Mouse (Mus musculus) forebrain, embryonic 14.5 days (tissue): Measurements from ENCODE around the gene Nap1l2. TPM values are rescaled to one million over a fixed set of nuclear protein-coding genes. Genes with fewer than 3 reads are reported as not detected.

Experiments
- ATAC-seq: fragments of 200-750 bp; cut with Nextera tagmentation; 2 replicates; pipeline ENCODE4 v1.8.0; 2017; ENCODE audit warnings: mild to moderate bottlenecking, moderate library complexity
- DNase-seq: peaks from one replicate; pipeline ENCODE4 v3.0.0-alpha.2; 2015; ENCODE audit warnings: low spot score
- H3K27ac ChIP-seq: fragments of 300-500 bp; sonication (generic); 2 replicates; pipeline ENCODE4 v1.5.1; 2014; ENCODE audit warnings: low read depth, mild to moderate bottlenecking, control low read depth, low read length, moderate library complexity
- H3K27me3 ChIP-seq: fragments of 300-500 bp; sonication (generic); replicated peaks from 2 replicates; pipeline ENCODE4 v1.6.1; 2014; ENCODE audit warnings: low read length, control low read depth, mixed read lengths; ENCODE audit not compliant: control insufficient read depth, insufficient read depth
- H3K36me3 ChIP-seq: fragments of 300-500 bp; sonication (generic); 2 replicates; pipeline ENCODE4 v1.6.1; 2014; ENCODE audit warnings: low read length, control low read depth; ENCODE audit not compliant: control insufficient read depth, insufficient read depth
- H3K4me1 ChIP-seq: fragments of 300-500 bp; sonication (generic); 2 replicates; pipeline ENCODE4 v1.6.1; 2014; ENCODE audit warnings: antibody characterized with exemption, low read length, control low read depth; ENCODE audit not compliant: control insufficient read depth, insufficient read depth
- H3K4me2 ChIP-seq: fragments of 300-500 bp; sonication (generic); 2 replicates; pipeline ENCODE4 v1.6.1; 2014; ENCODE audit warnings: mild to moderate bottlenecking, control low read depth, low read length
- H3K4me3 ChIP-seq: fragments of 300-500 bp; sonication (generic); 2 replicates; pipeline ENCODE4 v1.5.1; 2014; ENCODE audit warnings: low read depth, low read length, control low read depth
- H3K9ac ChIP-seq: fragments of 300-500 bp; sonication (generic); 2 replicates; pipeline ENCODE4 v1.6.1; 2014; ENCODE audit warnings: mild to moderate bottlenecking, low read length, control low read depth, moderate library complexity
- H3K9me3 ChIP-seq: fragments of 300-500 bp; sonication (generic); replicated peaks from 2 replicates; pipeline ENCODE4 v1.6.1; 2016; ENCODE audit warnings: low read length, control low read depth, mixed read lengths; ENCODE audit not compliant: control insufficient read depth
- WGBS: fragments of 180-500 bp; shearing (Covaris S2); extraction: QIAGEN DNeasy Blood & Tissue Kit; methylation state at CpG from one replicate; pipeline ENCODE4 v1.1.7; 2014; 5-methylcytosine and 5-hydroxymethylcytosine counted together
- polyA plus RNA-seq: library from polyadenylated mRNA; unstranded; fragments of >200 nt; fragmentation: Nextera tagmentation; extraction: Ambion mirVana; gene quantifications from 2 replicates; pipeline ENCODE4 v1.2.1, GENCODE M21; 2014

Nap1l2 gene
- polyA plus RNA-seq, 1 experiment from 2014 or later = 35.5 TPM

- Histone ChIP-seq H3K27me3 (no peaks in the 10 kb centered on the region), H3K4me1 (no peaks in the 10 kb centered on the region), H3K9me3 (no peaks in the 10 kb centered on the region), H3K4me3 (no peak overlapping the region), H3K4me2 (no peak overlapping the region), H3K27ac (no peak overlapping the region), H3K36me3 (no peaks in the 10 kb centered on the region), H3K9ac (no peak overlapping the region)
- no peak for ATAC-seq
- DNase-seq = no peak
- 94% methylated on average over 3 of the region's 3 CpGs for WGBS
These were observed 47.9 kb downstream of the Nap1l2 start for GRCm38 (mm10) chrX:103138549-103138948.

Other genes starting within 250 kb of the Nap1l2 start
- not detected in 2 replicates for gene Cdx4, start 134.8 kb upstream of the Nap1l2 start, polyA plus RNA-seq
- 3.3 and 4.5 TPM in 2 replicates for gene Chic1, start 169.8 kb upstream of the Nap1l2 start, polyA plus RNA-seq
- not detected in 2 replicates for gene Tsx, start 227.8 kb upstream of the Nap1l2 start, polyA plus RNA-seq
- not detected in 2 replicates for gene Gm26992, start 235.4 kb upstream of the Nap1l2 start, polyA plus RNA-seq